Mouse (Mus musculus) Patski (cell line): ENCODE results near the gene Ngb. TPM values are rescaled to one million over a fixed set of nuclear protein-coding genes. Genes with fewer than 3 reads are reported as not detected.

Source experiments
- ATAC-seq: fragments of 100-300 bp; one replicate; pipeline ENCODE4 v1.8.0; 2021
- CTCF ChIA-PET: fragments of 350-600 bp; sonication (Branson Sonifier 250); formaldehyde crosslinking; loops from one replicate; lab custom pipeline; 2022; ENCODE audit warnings: inconsistent platforms; lab: Charles Lee
- POLR2A ChIA-PET: fragments of 350-600 bp; sonication (Branson Sonifier 250); formaldehyde crosslinking; loops from one replicate; lab custom pipeline; 2022; ENCODE audit warnings: antibody characterized with exemption, inconsistent platforms; lab: Charles Lee
- DNase-seq: peaks from one replicate; pipeline ENCODE4 v3.0.0-alpha.2; 2011; ENCODE audit warnings: low read depth, low spot score
- H3K27me3 ChIP-seq: fragments of 371-371 bp; one replicate; pipeline ENCODE4 v1.5.1; 2021
- CTCF ChIP-seq: fragments of 100-300 bp; IDR thresholded peaks from one replicate; pipeline ENCODE4 v1.5.1; 2021
- in situ Hi-C: fragments of 300-500 bp; cut with MboI; formaldehyde crosslinking; loops from 3 replicates; pipeline ENCODE4 v1.11.1; 2018; ENCODE audit warnings: low pct_unique_long_range_greater_than_20kb, mixed read lengths
- polyA plus RNA-seq: library from polyadenylated mRNA; unstranded; gene quantifications from one replicate; pipeline ENCODE4 v1.2.3, GENCODE M21; 2021

The Ngb gene
- polyA plus RNA-seq, 1 experiment from 2014 or later = 0.49 TPM

DNA sequence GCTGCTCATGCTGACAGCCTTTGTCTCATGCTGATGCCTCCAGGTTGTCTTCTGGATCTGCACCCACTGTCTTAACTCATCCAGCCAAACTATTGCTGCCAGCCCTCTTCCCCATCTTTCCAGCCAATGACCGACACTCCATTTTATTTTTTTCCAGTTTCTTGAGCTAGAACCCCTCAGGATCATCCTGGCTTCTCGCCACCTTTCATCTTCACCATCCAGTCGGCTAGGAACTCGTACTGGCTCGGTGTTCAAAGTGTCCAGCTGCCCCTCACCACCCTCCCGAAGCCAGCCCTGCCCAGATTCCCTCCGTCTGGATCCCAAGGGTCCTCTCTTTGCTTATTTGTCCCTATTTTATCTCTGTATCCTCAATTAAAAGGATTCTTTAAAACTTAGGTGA is 47.5 kb downstream of the Ngb start:
- POLR2A ChIA-PET = no interaction called here
- no peak for ATAC-seq
- in situ Hi-C loops = loop anchor here (5.0 kb wide), 1 partner anchor 293 kb away; no protein-coding TSS in a partner anchor

DNA sequence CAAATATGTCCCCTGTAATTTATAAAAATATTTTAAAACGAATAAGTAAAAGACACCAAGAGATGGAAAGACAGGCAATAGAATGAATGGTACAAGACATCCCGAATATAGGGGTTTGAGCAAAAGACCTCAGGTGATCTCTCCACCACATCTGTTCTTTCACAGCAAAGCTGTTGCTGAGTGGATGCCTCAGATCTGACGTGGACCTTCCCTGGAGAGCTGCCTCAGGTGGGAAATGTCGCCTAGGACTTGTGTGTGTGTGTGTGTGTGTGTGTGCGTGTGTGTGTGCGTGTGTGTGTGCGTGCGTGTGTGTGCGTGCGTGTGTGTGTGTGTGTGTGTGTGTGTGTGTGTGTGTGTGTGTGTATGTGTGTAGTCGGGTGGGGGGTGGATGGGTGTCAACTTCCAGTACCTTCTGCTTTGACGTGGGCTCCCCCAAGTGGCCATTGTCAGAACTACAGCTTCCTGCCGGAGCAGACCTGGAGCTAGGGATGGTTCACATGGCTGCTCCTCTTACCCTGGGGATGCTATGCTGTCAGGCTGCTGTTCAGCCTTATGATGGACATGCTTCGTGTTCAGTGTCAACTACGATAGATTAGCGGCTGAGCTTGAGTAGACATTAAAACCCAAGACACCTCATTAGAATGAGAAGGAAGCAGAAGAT is 49.5 kb downstream of the Ngb start:
- peaks cover 44% of the 10 kb centered on the region for H3K27me3 ChIP-seq
- CTCF ChIA-PET = interaction anchor here (1.0 to 2.1 kb wide), 6 partner anchors 31 to 338 kb away, joined by 3 to 11 read pairs (median 4); no protein-coding TSS in a partner anchor
- ATAC-seq (no peak), DNase-seq (no peak)
- peak; percentile 75 for TF ChIP-seq CTCF
- in situ Hi-C loops = loop anchor here (5.0 kb wide), 1 partner anchor 290 kb away; no protein-coding TSS in a partner anchor
- POLR2A ChIA-PET = no interaction called here

More for the DNA sequence above, 47.5 kb downstream of the Ngb start:
- TF ChIP-seq CTCF = no peak
- CTCF ChIA-PET = no interaction called here
- peaks cover 47% of the 10 kb centered on the region for H3K27me3 ChIP-seq
- DNase-seq = no peak

DNA sequence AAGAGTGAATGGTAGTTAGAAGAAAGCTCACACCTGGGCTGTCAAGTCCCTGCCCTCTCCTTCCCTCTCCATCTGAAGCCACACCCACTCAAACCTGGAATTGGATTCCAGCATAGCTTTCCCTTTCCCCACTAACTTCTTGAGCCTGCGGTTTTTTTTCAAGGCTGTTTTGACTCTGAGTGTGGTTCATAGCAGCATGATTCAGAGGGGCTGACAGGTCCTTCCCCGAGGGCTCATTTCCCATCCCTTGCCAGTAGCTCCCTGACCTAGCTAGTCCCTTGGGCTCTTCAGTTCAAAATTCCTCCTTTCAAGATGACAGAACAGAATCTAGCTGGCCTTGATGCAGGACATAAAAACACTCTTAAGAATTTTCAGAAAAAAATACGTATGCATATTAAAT is 54.8 kb downstream of the Ngb start:
- DNase-seq (no peak), ATAC-seq (no peak)
- ChIA-PET POLR2A (no interaction called here), CTCF (interaction anchor here (0.7 kb wide), 1 partner anchor 301 kb away, joined by 3 read pairs; no protein-coding TSS in a partner anchor)
- TF ChIP-seq CTCF = no peak
- peaks cover 25% of the 10 kb centered on the region for H3K27me3 ChIP-seq
- in situ Hi-C loops = loop anchor here (25.0 kb wide), 1 partner anchor 835 kb away; no protein-coding TSS in a partner anchor

Other genes starting within 250 kb of the Ngb start
- 97.1 TPM for gene Irf2bpl, start 217.7 kb downstream of the Ngb start, polyA plus RNA-seq
- 34.8 TPM for gene Cipc, start 155.5 kb downstream of the Ngb start, polyA plus RNA-seq
- gene Zdhhc22, start 112.1 kb downstream of the Ngb start, polyA plus RNA-seq = not detected
- not detected for gene Tmem63c, start 81.2 kb downstream of the Ngb start, polyA plus RNA-seq
- gene Gstz1, start 44.6 kb upstream of the Ngb start, polyA plus RNA-seq = 36.7 TPM
- 14.5 TPM for gene Pomt2, start 45.4 kb upstream of the Ngb start, polyA plus RNA-seq
- 1.2 TPM for gene Samd15, start 97.2 kb upstream of the Ngb start, polyA plus RNA-seq
- 13.8 TPM for gene Tmed8, start 97.9 kb upstream of the Ngb start, polyA plus RNA-seq
- 0.24 TPM for gene Noxred1, start 136.2 kb upstream of the Ngb start, polyA plus RNA-seq
- 63.6 TPM for gene Vipas39, start 163.7 kb upstream of the Ngb start, polyA plus RNA-seq
- 157 TPM for gene Ahsa1, start 163.9 kb upstream of the Ngb start, polyA plus RNA-seq
- 0.27 TPM for gene Ism2, start 197.2 kb upstream of the Ngb start, polyA plus RNA-seq